Mouse (Mus musculus) thymus, adult 2 months (tissue): ENCODE measurements around the gene Mob2. TPM values are rescaled to one million over a fixed set of nuclear protein-coding genes. Genes with fewer than 3 reads are reported as not detected.

Experiments used
- DNase-seq: peaks from one replicate; pipeline ENCODE4 v3.0.0; 2021
- H3K27ac ChIP-seq: fragments of 200-500 bp; 2 replicates; pipeline ENCODE4 v1.5.1; 2012; ENCODE audit warnings: low read length, control low read depth; ENCODE audit not compliant: control insufficient read depth, insufficient read depth
- H3K27me3 ChIP-seq: fragments of 200-500 bp; 2 replicates; pipeline ENCODE4 v1.6.1; 2012; ENCODE audit warnings: mild to moderate bottlenecking, low read length, moderate library complexity, mixed read lengths; ENCODE audit not compliant: control insufficient read depth, insufficient read depth
- H3K36me3 ChIP-seq: fragments of 200-500 bp; 2 replicates; pipeline ENCODE4 v1.6.1; 2012; ENCODE audit warnings: mild to moderate bottlenecking, low read length, moderate library complexity; ENCODE audit not compliant: control insufficient read depth, insufficient read depth
- H3K4me1 ChIP-seq: fragments of 200-500 bp; replicated peaks from 2 replicates; pipeline ENCODE4 v1.6.1; 2012; ENCODE audit warnings: low read length; ENCODE audit not compliant: control insufficient read depth, insufficient read depth
- H3K4me3 ChIP-seq: fragments of 200-500 bp; 2 replicates; pipeline ENCODE4 v1.5.1; 2012; ENCODE audit warnings: mild to moderate bottlenecking, low read length, control low read depth, moderate library complexity; ENCODE audit not compliant: control insufficient read depth, insufficient read depth
- CTCF ChIP-seq: fragments of 200-500 bp; IDR thresholded peaks from 2 replicates; pipeline ENCODE4 v1.5.1; 2012; ENCODE audit warnings: mild to moderate bottlenecking, control low read depth, low read length, moderate library complexity, borderline replicate concordance; ENCODE audit not compliant: control insufficient read depth, poor library complexity, insufficient read depth; ENCODE audit errors: extremely low read depth
- POLR2A ChIP-seq: fragments of 200-500 bp; IDR thresholded peaks from 2 replicates; pipeline ENCODE4 v1.6.1; 2012; ENCODE audit warnings: mild to moderate bottlenecking, low read length, control low read depth, moderate library complexity; ENCODE audit not compliant: control insufficient read depth, poor library complexity, insufficient read depth; ENCODE audit errors: extremely low read depth
- WGBS: fragments of 180-500 bp; shearing (Covaris S2); methylation state at CpG from one replicate; pipeline ENCODE4 v1.1.7; 2018; 5-methylcytosine and 5-hydroxymethylcytosine counted together
- polyA plus RNA-seq: library from polyadenylated mRNA; depleted of rRNA; stranded (reverse); fragments of >200 nt; gene quantifications from 2 replicates; pipeline ENCODE4 v1.2.3, GENCODE M21; 2012

Mob2 gene
- polyA plus RNA-seq, 1 experiment: 73.5 TPM

DNA sequence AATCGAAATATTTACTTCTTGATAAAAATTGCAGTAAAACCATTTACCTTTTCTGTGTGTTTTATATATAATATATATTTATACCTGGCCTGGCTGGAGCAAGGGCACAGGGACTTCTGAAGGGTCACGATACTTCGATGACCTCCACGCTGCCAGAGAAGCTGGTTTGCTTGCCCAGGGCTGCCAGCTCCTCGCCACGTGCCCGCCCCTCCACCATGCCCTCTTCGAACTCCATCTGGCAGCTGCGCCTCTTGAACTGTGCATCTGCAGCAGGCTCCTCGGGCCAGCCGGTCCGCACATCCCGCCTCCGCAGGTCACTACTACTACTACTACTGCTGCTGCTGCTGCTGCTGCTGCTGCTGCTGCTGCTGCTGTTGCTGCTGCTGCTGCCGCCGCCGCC is 20.9 kb upstream of the Mob2 start:
- DNase-seq: no peak
- whole genome bisulfite sequencing: 40% methylated on average over 17 of the region's 17 CpGs
- Histone ChIP-seq H3K27ac (no peak overlapping the region), H3K4me3 (no peak overlapping the region), H3K27me3 (peaks cover 7% of the 10 kb centered on the region; the same call in 1 of the 2 replicates), H3K4me1 (no peaks in the 10 kb centered on the region), H3K36me3 (no peaks in the 10 kb centered on the region)
- TF ChIP-seq CTCF (no peak), POLR2A (no peak)

GRCm38 (mm10) chr7:142080876-142081275 is 20.0 kb upstream of the Mob2 start:
- no peak overlapping the region for H3K4me3 ChIP-seq
- peaks cover 7% of the 10 kb centered on the region; the same call in 1 of the 2 replicates for H3K27me3 ChIP-seq
- WGBS: 75% methylated on average over 2 of the region's 2 CpGs
- DNase-seq: no peak
- no peak overlapping the region; the same call in 1 of the 2 replicates for H3K27ac ChIP-seq
- no peaks in the 10 kb centered on the region for H3K36me3 ChIP-seq
- TF ChIP-seq POLR2A: no peak
- H3K4me1 ChIP-seq: no peaks in the 10 kb centered on the region

DNA sequence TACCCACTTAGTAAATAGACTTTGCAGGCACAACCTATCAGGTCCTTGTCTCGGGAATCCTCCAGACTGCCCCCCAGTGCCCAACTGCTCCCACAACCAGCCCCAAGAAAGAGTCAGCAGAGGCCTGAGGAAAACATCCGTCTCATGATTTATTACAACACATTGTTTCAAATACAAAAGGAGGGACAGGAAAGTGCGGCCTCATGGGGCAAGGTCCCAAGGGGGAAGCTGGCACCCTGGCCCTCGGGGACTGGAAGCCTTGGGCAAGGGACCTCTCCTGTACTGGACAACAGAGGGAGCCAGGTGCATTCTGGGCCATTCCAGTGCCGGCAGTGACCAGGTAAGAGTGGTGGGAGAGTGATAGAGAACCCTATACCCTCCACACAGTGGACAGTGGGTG is 18.5 kb upstream of the Mob2 start:
- WGBS: 58% methylated on average over 5 of the region's 5 CpGs
- TF ChIP-seq POLR2A (no peak), CTCF (no peak)

GRCm38 (mm10) chr7:142077138-142077537 is 16.3 kb upstream of the Mob2 start:
- H3K27ac ChIP-seq: no peak overlapping the region
- 31% methylated on average over 3 of the region's 3 CpGs for WGBS

More for the DNA sequence above, 18.5 kb upstream of the Mob2 start:
- DNase-seq: no peak
- peaks cover 7% of the 10 kb centered on the region; the same call in 1 of the 2 replicates for H3K27me3 ChIP-seq
- no peaks in the 10 kb centered on the region for H3K36me3 ChIP-seq
- H3K27ac ChIP-seq: no peak overlapping the region
- no peaks in the 10 kb centered on the region for H3K4me1 ChIP-seq
- H3K4me3 ChIP-seq: no peak overlapping the region

DNA sequence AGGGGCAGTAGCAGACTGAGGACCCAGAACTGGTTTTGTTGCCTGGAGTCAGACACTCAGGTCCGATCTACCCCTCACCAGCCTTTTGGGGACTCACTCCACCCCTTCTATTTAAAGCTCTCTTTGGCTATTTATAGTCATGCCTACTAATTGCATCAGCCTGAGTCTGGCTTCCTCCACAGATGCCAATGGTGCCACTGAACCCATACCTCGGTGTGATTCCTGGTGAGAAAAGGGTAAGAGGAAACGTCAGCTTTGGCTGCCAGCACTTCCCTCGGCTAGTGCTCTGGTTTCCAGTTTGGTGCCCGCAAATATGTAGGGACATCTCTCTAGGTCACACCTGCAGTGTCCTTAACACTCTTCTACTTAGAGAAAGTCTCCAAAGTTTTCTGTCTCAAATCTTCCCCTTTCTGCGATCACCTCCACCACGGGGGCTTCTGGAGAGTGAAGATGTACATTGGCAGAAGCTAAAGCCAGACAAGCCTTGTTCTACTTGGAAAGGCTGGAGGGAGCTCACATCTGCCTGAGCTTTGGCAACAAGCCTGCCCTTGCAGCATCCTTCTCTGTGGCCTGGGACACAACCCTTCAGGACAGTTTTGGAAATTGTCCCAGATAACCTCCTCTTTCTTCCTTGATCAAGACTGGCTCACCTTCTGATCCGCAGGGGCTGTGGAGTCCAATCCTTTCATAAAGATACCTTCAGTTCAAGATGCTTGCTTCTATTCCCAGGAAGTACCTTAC is 13.5 kb upstream of the Mob2 start:
- DNase-seq: no peak
- no peak overlapping the region for H3K27ac ChIP-seq
- no peak overlapping the region for H3K4me3 ChIP-seq
- no peaks in the 10 kb centered on the region; the same call in 1 of the 2 replicates for H3K27me3 ChIP-seq
- H3K36me3 ChIP-seq: no peaks in the 10 kb centered on the region
- WGBS: 51% methylated on average over 8 of the region's 8 CpGs
- TF ChIP-seq CTCF (no peak), POLR2A (no peak)
- no peaks in the 10 kb centered on the region for H3K4me1 ChIP-seq

More at GRCm38 (mm10) chr7:142077138-142077537, 16.3 kb upstream of the Mob2 start:
- no peaks in the 10 kb centered on the region for H3K36me3 ChIP-seq
- no peaks in the 10 kb centered on the region for H3K4me1 ChIP-seq
- H3K4me3 ChIP-seq: no peak overlapping the region
- TF ChIP-seq CTCF: no peak
- TF ChIP-seq POLR2A: no peak
- DNase-seq: no peak
- no peaks in the 10 kb centered on the region; the same call in 1 of the 2 replicates for H3K27me3 ChIP-seq

DNA sequence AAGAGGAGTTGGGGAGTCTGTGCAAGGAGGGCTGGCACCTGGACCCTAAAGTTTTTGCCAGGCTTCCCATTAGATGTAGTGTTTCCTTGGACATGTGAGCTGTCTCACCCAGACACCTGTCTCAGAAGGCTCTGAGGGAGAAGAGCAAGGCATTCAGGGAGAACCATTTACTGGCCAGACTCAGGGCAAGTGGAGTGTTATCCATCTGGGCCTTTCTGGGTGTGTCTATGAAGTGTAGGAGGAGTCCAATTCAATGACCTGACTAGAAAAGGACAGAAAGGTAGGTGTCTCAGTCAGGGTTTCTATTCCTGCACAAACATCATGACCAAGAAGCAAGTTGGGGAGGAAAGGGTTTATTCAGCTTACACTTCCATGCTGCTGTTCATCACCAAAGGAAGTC is 10.9 kb upstream of the Mob2 start:
- no peak overlapping the region for H3K27ac ChIP-seq
- no peak overlapping the region for H3K4me3 ChIP-seq
- no peaks in the 10 kb centered on the region; the same call in 1 of the 2 replicates for H3K27me3 ChIP-seq
- no peak for DNase-seq
- TF ChIP-seq CTCF (no peak), POLR2A (no peak)
- H3K36me3 ChIP-seq: no peaks in the 10 kb centered on the region
- H3K4me1 ChIP-seq: no peaks in the 10 kb centered on the region

DNA sequence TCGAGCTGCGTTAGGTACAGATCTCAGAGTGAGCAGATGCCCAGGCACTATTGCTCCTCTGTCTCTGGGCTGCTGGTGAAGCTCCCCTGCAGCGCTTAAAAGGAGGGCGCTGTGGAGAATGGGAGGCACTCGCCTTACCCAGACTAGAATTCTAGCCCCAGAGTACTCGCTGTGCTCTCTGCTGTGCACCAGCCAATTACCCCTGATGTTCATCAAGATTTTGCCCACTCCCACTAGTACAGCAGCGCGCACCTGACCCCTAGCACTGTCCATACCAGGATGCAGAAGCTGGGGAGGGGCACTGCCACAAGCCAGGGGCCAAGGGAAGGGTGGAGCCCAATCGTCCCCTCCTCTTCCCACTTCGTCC is 10.3 kb upstream of the Mob2 start:
- Histone ChIP-seq H3K27me3 (no peaks in the 10 kb centered on the region; the same call in 1 of the 2 replicates), H3K4me1 (no peaks in the 10 kb centered on the region), H3K4me3 (no peak overlapping the region), H3K36me3 (no peaks in the 10 kb centered on the region), H3K27ac (no peak overlapping the region)
- peak; percentile 10 for DNase-seq
- TF ChIP-seq POLR2A (no peak), CTCF (no peak)
- WGBS: 16% methylated on average over 9 of the region's 10 CpGs
